Mouse (Mus musculus): ENCODE measurements around the gene Zbtb9. TPM values are rescaled to one million over a fixed set of nuclear protein-coding genes. Genes with fewer than 3 reads are reported as not detected.
A peak's percentile ranks its signal among the peaks of the same experiment; 100 is the strongest.

Gene Zbtb9
- polyA plus RNA-seq, 1 experiment from 2014 or later, result 9.8 TPM

- Histone ChIP-seq H3K4me3 (ENCODE audit: low read depth, low read length) (no peak overlapping the region), H3K4me1 (replicated peaks; ENCODE audit: control insufficient read depth, insufficient read depth, low read length) (peaks cover 7% of the 10 kb centered on the region; the same call in 1 of the 2 replicates), H3K27ac (ENCODE audit: low read depth) (no peak overlapping the region), H3K36me3 (ENCODE audit: control insufficient read depth, insufficient read depth, low read length) (peaks cover 55% of the 10 kb centered on the region), H3K4me2 (ENCODE audit: low read length) (no peak overlapping the region), H3K9me3 (ENCODE audit: control insufficient read depth, low read length) (no peaks in the 10 kb centered on the region), H3K9ac (ENCODE audit: low read length) (no peak overlapping the region), H3K27me3 (replicated peaks; ENCODE audit: control insufficient read depth, insufficient read depth, low read length) (no peaks in the 10 kb centered on the region)
- no peak for ATAC-seq (replicated peaks; ENCODE audit: low FRiP score, low TSS enrichment, low read depth)
- no peak for DNase-seq (ENCODE audit: low spot score)
- 91% methylated on average over 14 of the region's 14 CpGs for WGBS
Observed at GRCm38 (mm10) chr17:27021076-27021475, 48.1 kb downstream of the Zbtb9 start.

- Histone ChIP-seq H3K36me3 (ENCODE audit: control insufficient read depth, insufficient read depth, low read length) (peaks cover 60% of the 10 kb centered on the region), H3K4me3 (ENCODE audit: low read depth, low read length) (no peak overlapping the region), H3K9me3 (ENCODE audit: control insufficient read depth, low read length) (no peaks in the 10 kb centered on the region), H3K4me1 (replicated peaks; ENCODE audit: control insufficient read depth, insufficient read depth, low read length) (peaks cover 7% of the 10 kb centered on the region; the same call in 1 of the 2 replicates), H3K27ac (ENCODE audit: low read depth) (no peak overlapping the region), H3K27me3 (replicated peaks; ENCODE audit: control insufficient read depth, insufficient read depth, low read length) (no peaks in the 10 kb centered on the region), H3K9ac (ENCODE audit: low read length) (no peak overlapping the region), H3K4me2 (ENCODE audit: low read length) (no peak overlapping the region)
- no peak for ATAC-seq (replicated peaks; ENCODE audit: low FRiP score, low TSS enrichment, low read depth)
- 91% methylated on average over 9 of the region's 9 CpGs for WGBS
- no peak for DNase-seq (ENCODE audit: low spot score)
Observed at GRCm38 (mm10) chr17:27021736-27022135, 48.8 kb downstream of the Zbtb9 start.

GRCm38 (mm10) chr17:27023342-27023741, 50.4 kb downstream of the Zbtb9 start:
- DNase-seq (ENCODE audit: low spot score) (no peak), ATAC-seq (replicated peaks; ENCODE audit: low FRiP score, low TSS enrichment, low read depth) (no peak)
- Histone ChIP-seq H3K27ac (ENCODE audit: low read depth) (no peak overlapping the region), H3K4me2 (ENCODE audit: low read length) (no peak overlapping the region), H3K9me3 (ENCODE audit: control insufficient read depth, low read length) (no peaks in the 10 kb centered on the region), H3K27me3 (replicated peaks; ENCODE audit: control insufficient read depth, insufficient read depth, low read length) (no peaks in the 10 kb centered on the region), H3K4me1 (replicated peaks; ENCODE audit: control insufficient read depth, insufficient read depth, low read length) (peaks cover 9% of the 10 kb centered on the region), H3K4me3 (ENCODE audit: low read depth, low read length) (no peak overlapping the region), H3K9ac (ENCODE audit: low read length) (no peak overlapping the region), H3K36me3 (ENCODE audit: control insufficient read depth, insufficient read depth, low read length) (peaks cover 60% of the 10 kb centered on the region)
- WGBS, result 85% methylated on average over 4 of the region's 4 CpGs

- H3K4me1 ChIP-seq (replicated peaks; ENCODE audit: control insufficient read depth, insufficient read depth, low read length), result peaks cover 11% of the 10 kb centered on the region
- no peak overlapping the region for H3K4me2 ChIP-seq (ENCODE audit: low read length)
- no peak overlapping the region for H3K4me3 ChIP-seq (ENCODE audit: low read depth, low read length)
- no peaks in the 10 kb centered on the region for H3K27me3 ChIP-seq (replicated peaks; ENCODE audit: control insufficient read depth, insufficient read depth, low read length)
- no peak overlapping the region for H3K27ac ChIP-seq (ENCODE audit: low read depth)
- DNase-seq (ENCODE audit: low spot score) (no peak), ATAC-seq (replicated peaks; ENCODE audit: low FRiP score, low TSS enrichment, low read depth) (no peak)
- 96% methylated on average over 17 of the region's 17 CpGs for WGBS
- H3K36me3 ChIP-seq (ENCODE audit: control insufficient read depth, insufficient read depth, low read length), result peaks cover 53% of the 10 kb centered on the region
- no peak overlapping the region for H3K9ac ChIP-seq (ENCODE audit: low read length)
- H3K9me3 ChIP-seq (ENCODE audit: control insufficient read depth, low read length), result no peaks in the 10 kb centered on the region
Observed at GRCm38 (mm10) chr17:27025326-27025902, 52.4 kb downstream of the Zbtb9 start.

GRCm38 (mm10) chr17:27025951-27026350, 53.0 kb downstream of the Zbtb9 start:
- WGBS, result 90% methylated on average over 3 of the region's 3 CpGs
- H3K36me3 ChIP-seq (ENCODE audit: control insufficient read depth, insufficient read depth, low read length), result peaks cover 49% of the 10 kb centered on the region
- no peak overlapping the region for H3K27ac ChIP-seq (ENCODE audit: low read depth)
- H3K4me2 ChIP-seq (ENCODE audit: low read length), result no peak overlapping the region
- ATAC-seq (replicated peaks; ENCODE audit: low FRiP score, low TSS enrichment, low read depth), result no peak
- H3K4me1 ChIP-seq (replicated peaks; ENCODE audit: control insufficient read depth, insufficient read depth, low read length), result peaks cover 11% of the 10 kb centered on the region
- H3K9ac ChIP-seq (ENCODE audit: low read length), result no peak overlapping the region
- H3K27me3 ChIP-seq (replicated peaks; ENCODE audit: control insufficient read depth, insufficient read depth, low read length), result no peaks in the 10 kb centered on the region
- no peak for DNase-seq (ENCODE audit: low spot score)
- no peaks in the 10 kb centered on the region for H3K9me3 ChIP-seq (ENCODE audit: control insufficient read depth, low read length)
- no peak overlapping the region for H3K4me3 ChIP-seq (ENCODE audit: low read depth, low read length)

- H3K36me3 ChIP-seq (ENCODE audit: control insufficient read depth, insufficient read depth, low read length), result peaks cover 32% of the 10 kb centered on the region
- H3K27me3 ChIP-seq (replicated peaks; ENCODE audit: control insufficient read depth, insufficient read depth, low read length), result no peaks in the 10 kb centered on the region
- peak overlapping the region; percentile 71 for H3K27ac ChIP-seq (ENCODE audit: low read depth)
- ATAC-seq (replicated peaks; ENCODE audit: low FRiP score, low TSS enrichment, low read depth) (peak; percentile 36), DNase-seq (ENCODE audit: low spot score) (no peak)
- peaks cover 11% of the 10 kb centered on the region for H3K4me1 ChIP-seq (replicated peaks; ENCODE audit: control insufficient read depth, insufficient read depth, low read length)
- WGBS, result 25% methylated on average over 12 of the region's 12 CpGs
- H3K4me3 ChIP-seq (ENCODE audit: low read depth, low read length), result peak overlapping the region; percentile 77
- H3K4me2 ChIP-seq (ENCODE audit: low read length), result peak overlapping the region; percentile 86
- peak overlapping the region; percentile 95 for H3K9ac ChIP-seq (ENCODE audit: low read length)
- no peaks in the 10 kb centered on the region for H3K9me3 ChIP-seq (ENCODE audit: control insufficient read depth, low read length)
Observed at GRCm38 (mm10) chr17:27027460-27028283, 54.7 kb downstream of the Zbtb9 start.

- H3K27me3 ChIP-seq (replicated peaks; ENCODE audit: control insufficient read depth, insufficient read depth, low read length), result no peaks in the 10 kb centered on the region
- peak overlapping the region; percentile 86 for H3K4me2 ChIP-seq (ENCODE audit: low read length)
- peak overlapping the region; percentile 71 for H3K27ac ChIP-seq (ENCODE audit: low read depth)
- peak overlapping the region; percentile 77 for H3K4me3 ChIP-seq (ENCODE audit: low read depth, low read length)
- H3K36me3 ChIP-seq (ENCODE audit: control insufficient read depth, insufficient read depth, low read length), result peaks cover 30% of the 10 kb centered on the region
- 1% methylated on average over 19 of the region's 19 CpGs for WGBS
- no peaks in the 10 kb centered on the region for H3K9me3 ChIP-seq (ENCODE audit: control insufficient read depth, low read length)
- H3K4me1 ChIP-seq (replicated peaks; ENCODE audit: control insufficient read depth, insufficient read depth, low read length), result peaks cover 15% of the 10 kb centered on the region
- peak overlapping the region; percentile 95 for H3K9ac ChIP-seq (ENCODE audit: low read length)
- peak; percentile 76 for ATAC-seq (replicated peaks; ENCODE audit: low FRiP score, low TSS enrichment, low read depth)
- DNase-seq (ENCODE audit: low spot score), result peak; percentile 93
Observed at GRCm38 (mm10) chr17:27028284-27028795, 55.4 kb downstream of the Zbtb9 start.

- WGBS, result 50% methylated on average over 3 of the region's 4 CpGs
- DNase-seq (ENCODE audit: low spot score), result no peak
- Histone ChIP-seq H3K27ac (ENCODE audit: low read depth) (peak within 1 kb of the TSS; percentile 71), H3K4me2 (ENCODE audit: low read length) (peak within 1 kb of the TSS; percentile 86), H3K4me1 (replicated peaks; ENCODE audit: control insufficient read depth, insufficient read depth, low read length) (peaks cover 15% of the 10 kb centered on the region), H3K9me3 (ENCODE audit: control insufficient read depth, low read length) (no peaks in the 10 kb centered on the region), H3K4me3 (ENCODE audit: low read depth, low read length) (peak within 1 kb of the TSS; percentile 77), H3K9ac (ENCODE audit: low read length) (peak within 1 kb of the TSS; percentile 95), H3K36me3 (ENCODE audit: control insufficient read depth, insufficient read depth, low read length) (peaks cover 24% of the 10 kb centered on the region), H3K27me3 (replicated peaks; ENCODE audit: control insufficient read depth, insufficient read depth, low read length) (no peaks in the 10 kb centered on the region)
- no peak for ATAC-seq (replicated peaks; ENCODE audit: low FRiP score, low TSS enrichment, low read depth)
Observed at GRCm38 (mm10) chr17:27028909-27029308, 55.9 kb downstream of the Zbtb9 start, which contains the start of gene Bak1. TSS of gene Bak1 (minus strand) at chr17:27029009.
